34 mouse cellular contexts compared by ENCODE assay signal in the genomic region with DNA sequence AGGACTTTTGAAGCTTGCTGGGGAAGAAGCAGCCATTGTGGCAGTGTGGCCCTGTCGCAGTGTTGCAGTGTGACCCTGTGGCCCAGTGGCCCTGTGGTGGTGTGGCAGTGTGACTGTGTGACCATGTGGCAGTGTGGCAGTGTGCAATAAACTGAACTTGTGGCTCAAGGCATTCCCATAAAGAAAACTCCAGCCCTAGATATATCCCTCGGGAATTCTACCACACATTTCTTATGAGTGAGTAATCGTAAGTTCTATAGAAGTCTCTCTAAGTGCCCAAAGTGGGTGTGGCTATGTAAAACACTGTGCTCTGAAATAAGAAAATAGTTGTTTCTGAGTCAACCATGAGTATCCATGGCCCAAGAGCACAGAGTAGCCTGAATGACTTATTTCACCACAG. TPM values are rescaled to one million over a fixed set of nuclear protein-coding genes. Genes with fewer than 3 reads are reported as not detected.
DNase-seq lines count a peak whose midpoint lies in the region; ATAC-seq lines count a peak whose summit lies in the region.
"Had no signal": no experiment of that assay in that cellular context is flagged by ENCODE, and none has a peak within 500 bp of the region (broad histone marks: within the 10 kb centered on the region; RNA-seq: fewer than 3 reads in every experiment).

No protein-coding gene starts in this region.

- DNase-seq in heart, adult 11 months, result peak; percentile 48
- no peak for DNase-seq in heart, postnatal 14 days
- no peak for DNase-seq in heart, postnatal 25 days (ENCODE audit: low spot score)
- peak; percentile 88 for DNase-seq in 3134 (ENCODE audit: extremely low read depth, insufficient read length, low spot score)
- DNase-seq in Muller cell, postnatal 12 days (ENCODE audit: inconsistent ontology term), result peak; percentile 60
- no peak for DNase-seq in gastrocnemius, adult 8-10 months (ENCODE audit: low spot score in 2 of 2)
- DNase-seq in gastrocnemius, postnatal 14 days, result no peak
- DNase-seq: adrenal gland, postnatal 25 days; cerebellum, adult 11-12 months; cerebellum, adult 9-11 months; gastrocnemius, postnatal 36 days; kidney, adult 2 months; kidney, postnatal 36 days; liver, postnatal 0 days; right cerebral cortex, adult 18-20 months; right cerebral cortex, postnatal 4 days; thymus, adult 2 months; thymus, postnatal 36 days had no signal

- H3K27me3 ChIP-seq in heart, embryonic 16.5 days (ENCODE audit: control insufficient read depth, insufficient read depth, low read length), result no peaks in the 10 kb centered on the region
- H3K27me3 ChIP-seq: CH12.LX; embryonic facial prominence, embryonic 15.5 days; intestine, embryonic 15.5 days; limb, embryonic 13.5 days; liver, embryonic 12.5 days; midbrain, embryonic 15.5 days had no signal

- 48% methylated on average over 3 of the region's 3 CpGs for WGBS in heart, embryonic 16.5 days

- H3K9ac ChIP-seq in heart, embryonic 16.5 days (ENCODE audit: low read length), result no peak overlapping the region
- H3K9ac ChIP-seq: embryonic facial prominence, embryonic 15.5 days; hindbrain, embryonic 12.5 days; intestine, embryonic 15.5 days; limb, embryonic 13.5 days; liver, embryonic 12.5 days; liver, postnatal 0 days; midbrain, embryonic 15.5 days; neural tube, embryonic 15.5 days had no signal

- intact Hi-C loops in heart, postnatal 14 days (cut with DNase I), result no loop called here
- intact Hi-C loops in heart, postnatal 25 days (cut with DNase I), result no loop called here
- intact Hi-C loops in gastrocnemius, postnatal 14 days (cut with DNase I; ENCODE audit: low total_unique reads), result no loop called here

- H3K9me3 ChIP-seq in heart, embryonic 16.5 days (replicated peaks; ENCODE audit: control insufficient read depth, low read length), result no peaks in the 10 kb centered on the region
- H3K9me3 ChIP-seq: embryonic facial prominence, embryonic 15.5 days; hindbrain, embryonic 12.5 days; intestine, embryonic 15.5 days; limb, embryonic 13.5 days; liver, embryonic 12.5 days; midbrain, embryonic 10.5 days; midbrain, embryonic 15.5 days; neural tube, embryonic 15.5 days had no signal

- peaks cover 3% of the 10 kb centered on the region; the same call in 1 of the 2 replicates for H3K4me1 ChIP-seq in heart, embryonic 16.5 days (ENCODE audit: control insufficient read depth, insufficient read depth, low read length)
- H3K4me1 ChIP-seq: embryonic facial prominence, embryonic 15.5 days; hindbrain, embryonic 12.5 days; intestine, embryonic 15.5 days; limb, embryonic 13.5 days; liver, embryonic 12.5 days; midbrain, embryonic 10.5 days; midbrain, embryonic 15.5 days; neural tube, embryonic 15.5 days had no signal

- H3K27ac ChIP-seq in heart, embryonic 16.5 days (ENCODE audit: low read length), result peak overlapping the region; percentile 20; the same call in 1 of the 2 replicates
- H3K27ac ChIP-seq: embryonic facial prominence, embryonic 15.5 days; hindbrain, embryonic 12.5 days; hindbrain, postnatal 0 days; intestine, embryonic 15.5 days; layer of hippocampus, adult 2 months; left cerebral cortex, adult 2 months; limb, embryonic 13.5 days; liver, embryonic 12.5 days; macrophage; midbrain, embryonic 10.5 days; midbrain, embryonic 15.5 days; neural tube, embryonic 15.5 days; stomach, postnatal 0 days had no signal

- ATAC-seq in heart, embryonic 16.5 days (replicated peaks; ENCODE audit: extremely low read depth, insufficient read depth, low FRiP score), result 0 out of 2 replicates have a peak, but pooled peaks have one; percentile 19
- ATAC-seq: forebrain, embryonic 14.5 days; hindbrain, postnatal 0 days; intestine, embryonic 15.5 days; liver, embryonic 12.5 days; liver, postnatal 0 days; midbrain, embryonic 15.5 days had no signal

- no peaks in the 10 kb centered on the region for H3K36me3 ChIP-seq in heart, embryonic 16.5 days (ENCODE audit: control insufficient read depth, insufficient read depth)
- H3K36me3 ChIP-seq: embryonic facial prominence, embryonic 15.5 days; hindbrain, embryonic 12.5 days; intestine, embryonic 15.5 days; limb, embryonic 13.5 days; liver, embryonic 12.5 days; midbrain, embryonic 10.5 days; midbrain, embryonic 15.5 days; neural tube, embryonic 15.5 days had no signal

- H3K4me2 ChIP-seq in heart, embryonic 16.5 days (ENCODE audit: low read depth, low read length), result no peak overlapping the region
- H3K4me2 ChIP-seq: embryonic facial prominence, embryonic 15.5 days; hindbrain, embryonic 12.5 days; intestine, embryonic 15.5 days; limb, embryonic 13.5 days; liver, embryonic 12.5 days; midbrain, embryonic 15.5 days; neural tube, embryonic 15.5 days had no signal

- no peak overlapping the region for H3K4me3 ChIP-seq in heart, embryonic 16.5 days (ENCODE audit: low read length)
- H3K4me3 ChIP-seq: embryonic facial prominence, embryonic 15.5 days; hindbrain, embryonic 12.5 days; intestine, embryonic 15.5 days; layer of hippocampus, adult 2 months; left cerebral cortex, adult 2 months; limb, embryonic 13.5 days; liver, embryonic 12.5 days; midbrain, embryonic 10.5 days; midbrain, embryonic 15.5 days; neural tube, embryonic 15.5 days had no signal

RNA-seq across cellular contexts. Expression of a gene that starts 14.4 kb away (rescaled TPM):
- 1,000 to 10,000 TPM; 4,839 to 4,843 TPM for total RNA-seq in heart, postnatal 14 days (2021)
- 2,893 and 2,917 TPM in 2 replicates for polyA plus RNA-seq in heart, embryonic 16.5 days (2015; fragmentation: Nextera tagmentation; extraction: Ambion mirVana)
- 1,000 to 10,000 TPM; 5,468 to 5,495 TPM for total RNA-seq in heart, postnatal 25 days (2021)
- 1,000 to 10,000 TPM; 2,862 to 3,030 (median 2,917) TPM for total RNA-seq in gastrocnemius, adult 8-10 months (2022)
- 1,000 to 10,000 TPM; 2,687 to 3,049 TPM for total RNA-seq in gastrocnemius, postnatal 14 days (2021)

Comparison
In these comparisons a context has a peak if more than half of its experiments do, and no peak if none do; other contexts are left out.
1. DNase-seq: peak in heart, adult 11 months (single experiment), 3134 (single experiment) and Muller cell, postnatal 12 days (single experiment); none in heart, postnatal 14 days (0 of 2), heart, postnatal 25 days (single experiment), gastrocnemius, adult 8-10 months (0 of 2) and gastrocnemius, postnatal 14 days (single experiment).